Mouse (Mus musculus) urinary bladder, postnatal 10 days (tissue): ENCODE results near the gene Scgb1a1.
A peak's percentile ranks its signal among the peaks of the same experiment; 100 is the strongest.
"Not testable (repeated sequence)": the region's sequence is repeated elsewhere in the genome, so short reads cannot be mapped to it uniquely, and the experiment has no call there.

ENCODE experiments used
- DNase-seq: peaks from one replicate; pipeline ENCODE4 v3.0.0; 2022; ENCODE audit warnings: low spot score

The Scgb1a1 gene

DNA sequence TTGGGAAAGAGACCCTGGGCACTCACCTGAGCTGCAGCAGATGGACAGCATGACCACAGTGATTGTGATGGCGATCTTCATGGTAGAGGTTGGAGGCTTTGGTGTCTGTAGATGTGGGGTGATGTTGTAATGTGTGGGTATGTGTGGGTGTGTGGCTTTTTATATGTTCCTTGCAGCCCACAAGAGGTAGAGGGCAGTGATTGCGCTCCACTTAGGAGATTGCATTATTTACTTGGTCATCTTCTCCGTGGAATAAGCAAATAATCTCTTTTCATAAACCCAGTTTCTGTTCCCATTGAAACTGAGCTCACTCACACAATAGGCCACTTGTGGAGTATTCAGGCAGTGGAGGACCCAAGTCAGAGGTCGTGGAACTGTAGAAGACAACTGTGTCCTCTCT, at the start of gene Scgb1a1:
TSS of gene Scgb1a1 (minus strand) at position 138 of the 400 bp plus-strand sequence.
- DNase-seq, result no peak

DNA sequence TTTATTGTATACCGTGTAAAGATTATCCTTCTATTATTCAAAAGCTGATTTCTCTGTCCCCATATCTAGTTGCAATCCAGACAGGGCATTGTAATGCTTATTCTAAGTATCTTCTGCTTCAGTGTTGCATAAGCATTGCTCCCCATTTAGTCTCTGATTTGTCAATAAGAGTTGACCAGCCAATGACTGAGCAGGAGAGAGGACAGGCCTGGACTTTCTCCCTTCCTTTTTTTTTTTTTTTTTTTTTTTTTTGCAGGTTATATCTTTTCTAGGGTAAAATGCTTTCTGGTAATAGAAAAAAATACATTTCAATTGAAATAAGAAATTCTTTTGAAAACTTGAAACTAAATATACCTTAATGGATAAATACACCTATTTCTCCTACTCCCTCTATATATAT, 49.4 kb upstream of the Scgb1a1 start:
- DNase-seq, result no peak

GRCm38 (mm10) chr19:9135512-9136331, 48.0 kb upstream of the Scgb1a1 start, which contains the start of gene Asrgl1:
Asrgl1 (minus strand) TSS chr19:9135636.
- DNase-seq, result peak; percentile 59

GRCm38 (mm10) chr19:9134746-9135511, 47.2 kb upstream of the Scgb1a1 start:
- DNase-seq, result no peak

GRCm38 (mm10) chr19:9129996-9130395, 42.2 kb upstream of the Scgb1a1 start:
- no peak for DNase-seq

GRCm38 (mm10) chr19:9128499-9129194, 40.9 kb upstream of the Scgb1a1 start:
- no peak for DNase-seq

DNA sequence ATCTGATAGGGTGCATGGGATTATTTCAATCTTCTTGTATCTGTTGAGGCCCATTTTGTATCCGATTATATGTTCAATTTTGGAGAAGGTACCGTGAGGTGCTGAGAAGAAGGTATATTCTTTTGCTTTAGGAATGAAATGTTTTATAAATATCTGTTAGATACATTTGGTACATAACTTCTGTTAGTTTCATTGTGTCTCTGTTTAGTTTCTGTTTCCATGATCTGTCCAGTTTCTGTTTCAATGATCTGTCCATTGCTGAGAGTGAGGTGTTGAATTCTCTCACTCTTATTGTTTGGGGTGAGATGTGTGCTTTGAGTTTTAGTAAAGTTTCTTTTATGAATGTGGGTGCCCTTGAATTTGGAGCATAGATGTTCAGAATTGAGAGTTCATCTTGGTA, 36.2 kb upstream of the Scgb1a1 start:
- not testable (repeated sequence) for DNase-seq

DNA sequence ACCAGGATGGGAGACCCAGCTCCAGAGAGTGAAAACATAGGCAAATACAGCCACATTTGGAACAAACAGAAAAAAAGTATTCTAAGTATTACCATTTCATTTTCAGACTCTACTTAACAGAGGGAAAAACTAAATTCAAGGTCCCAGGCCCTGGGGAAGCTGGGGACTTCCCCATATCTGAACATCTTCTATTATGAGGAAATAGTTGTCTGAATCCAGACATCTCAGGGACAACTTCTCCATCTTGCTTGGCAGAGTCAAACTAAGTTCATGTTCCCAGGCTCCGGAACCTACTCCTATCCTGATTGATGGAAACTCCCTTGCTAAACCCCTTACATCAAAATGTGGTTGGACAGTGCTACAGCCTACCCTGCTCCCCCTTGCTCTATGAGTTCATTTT, 34.6 kb upstream of the Scgb1a1 start:
- DNase-seq, result no peak

GRCm38 (mm10) chr19:9119655-9120425, 32.1 kb upstream of the Scgb1a1 start:
- DNase-seq, result no peak

DNA sequence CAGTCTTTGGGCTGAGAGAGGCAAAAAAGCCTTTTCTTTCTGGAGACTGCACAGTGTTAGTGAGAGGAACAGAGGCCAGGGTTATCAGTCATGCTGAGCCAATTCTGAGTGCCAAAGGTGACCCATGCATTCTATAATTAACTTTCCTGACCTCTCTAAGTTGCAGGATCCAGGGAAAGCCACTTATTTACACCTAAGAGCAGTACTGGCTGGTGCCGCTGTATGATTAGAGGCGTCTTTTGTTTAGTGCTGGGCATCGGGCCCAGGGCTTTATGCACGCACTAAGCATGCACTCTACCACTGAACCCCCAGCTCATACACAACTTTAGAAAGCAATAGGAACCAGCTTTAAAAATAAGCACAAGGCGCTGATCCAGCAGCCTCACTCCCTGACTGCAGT, 29.5 kb upstream of the Scgb1a1 start:
- no peak for DNase-seq

GRCm38 (mm10) chr19:9116268-9116667, 28.5 kb upstream of the Scgb1a1 start:
- DNase-seq, result no peak

- DNase-seq, result no peak
Measured at GRCm38 (mm10) chr19:9112043-9112442, 24.3 kb upstream of the Scgb1a1 start.

DNA sequence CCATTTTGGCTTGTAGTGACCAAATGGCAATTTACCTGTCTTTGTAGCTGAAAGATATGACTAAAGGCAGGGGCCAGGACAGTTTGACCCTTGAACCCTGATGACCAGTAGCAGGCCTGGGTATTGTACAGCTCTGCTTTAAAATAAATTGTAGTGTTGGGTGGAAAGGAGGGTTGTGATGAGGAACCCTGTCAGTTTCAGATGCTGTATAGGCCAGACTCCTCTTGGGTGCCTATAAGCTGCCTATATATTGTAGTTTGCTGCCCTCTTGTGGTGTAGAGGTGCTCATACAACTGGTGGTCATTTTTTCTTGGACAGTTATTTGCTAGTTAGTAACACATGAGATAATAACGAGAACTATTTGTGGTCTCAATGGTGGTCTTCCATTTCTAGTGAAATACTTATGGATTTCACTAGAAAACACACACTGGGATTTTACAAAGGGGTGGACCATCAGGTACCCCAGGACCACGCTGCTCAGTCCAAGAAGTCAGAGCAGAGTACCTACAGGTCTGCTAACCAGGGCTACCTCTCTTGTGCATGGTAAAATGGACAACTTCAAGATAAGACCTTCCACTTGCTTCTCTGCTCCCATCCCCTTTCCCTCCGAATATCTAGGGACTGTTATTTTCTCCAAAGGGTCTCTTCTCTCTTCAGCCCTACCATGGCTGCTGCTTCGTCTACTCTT, 22.6 kb upstream of the Scgb1a1 start:
- no peak for DNase-seq

DNA sequence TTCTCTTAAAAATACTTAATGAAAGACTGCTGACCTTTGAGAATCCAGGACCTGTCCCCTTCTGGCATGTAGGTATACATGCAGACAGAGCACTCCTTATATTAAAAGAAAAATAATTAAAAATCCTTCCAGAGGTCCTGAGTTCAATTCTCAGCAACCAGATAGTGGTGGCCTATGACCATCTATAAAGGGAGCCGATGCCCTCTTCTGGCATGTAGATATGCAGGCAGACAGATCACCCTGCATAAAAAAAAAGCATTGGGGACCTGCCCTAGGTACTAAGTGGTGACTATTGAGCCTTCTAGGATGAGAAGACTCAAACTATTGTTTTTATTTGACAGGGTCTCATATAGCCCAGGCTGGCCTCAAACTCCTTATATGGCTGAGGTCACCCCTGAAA, 20.8 kb upstream of the Scgb1a1 start:
- no peak for DNase-seq

DNA sequence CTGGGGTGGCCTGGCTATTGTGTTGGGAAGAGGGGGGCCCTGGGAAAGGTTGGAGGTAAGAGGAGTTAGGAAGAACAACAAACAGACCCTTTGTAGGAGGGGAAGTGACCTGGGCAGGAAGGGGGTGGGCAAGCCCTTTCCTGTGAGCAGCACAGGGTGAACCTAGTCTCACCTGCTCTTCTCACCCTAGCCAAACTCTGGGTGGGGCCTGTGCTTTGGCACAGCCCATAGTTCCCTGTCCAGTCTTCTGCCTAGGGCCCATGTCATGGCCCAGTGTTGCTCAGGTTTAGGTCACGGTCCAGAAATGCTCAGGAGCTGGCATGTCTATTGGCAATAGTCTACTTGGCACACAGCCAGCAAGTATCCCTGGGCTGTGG, 19.6 kb upstream of the Scgb1a1 start:
- no peak for DNase-seq

DNA sequence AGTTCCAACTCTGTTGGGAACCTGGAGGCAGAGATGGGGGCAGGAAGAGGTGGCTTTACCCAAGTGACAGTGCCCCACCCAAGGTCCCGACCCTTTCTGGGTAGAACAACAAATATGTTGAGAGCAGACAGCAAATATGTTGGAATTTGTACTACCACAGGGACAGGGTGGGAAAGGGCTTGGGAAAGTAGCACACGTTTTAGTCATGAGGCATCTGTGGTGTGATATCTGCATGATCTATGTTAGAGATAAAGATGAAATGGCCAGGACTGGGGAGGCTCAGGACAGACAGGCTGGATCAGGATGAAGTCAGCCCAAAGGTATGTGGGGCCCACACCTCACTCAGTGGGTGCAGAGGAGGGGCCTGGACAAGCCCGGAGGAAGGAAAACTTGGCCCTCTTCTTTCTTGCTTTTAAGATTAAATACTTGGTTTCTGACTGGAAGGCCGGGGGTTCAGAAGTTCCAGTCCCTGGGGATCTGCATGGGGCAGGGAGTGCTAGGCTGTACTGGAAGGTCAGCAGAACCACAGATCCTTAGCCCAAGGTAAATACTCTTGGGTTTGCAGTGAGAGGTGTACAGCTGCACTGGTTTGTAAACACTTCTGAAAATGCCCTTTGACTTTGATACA, 19.1 kb upstream of the Scgb1a1 start:
- no peak for DNase-seq

- DNase-seq, result no peak
Measured at GRCm38 (mm10) chr19:9106096-9106495, 18.3 kb upstream of the Scgb1a1 start.

DNA sequence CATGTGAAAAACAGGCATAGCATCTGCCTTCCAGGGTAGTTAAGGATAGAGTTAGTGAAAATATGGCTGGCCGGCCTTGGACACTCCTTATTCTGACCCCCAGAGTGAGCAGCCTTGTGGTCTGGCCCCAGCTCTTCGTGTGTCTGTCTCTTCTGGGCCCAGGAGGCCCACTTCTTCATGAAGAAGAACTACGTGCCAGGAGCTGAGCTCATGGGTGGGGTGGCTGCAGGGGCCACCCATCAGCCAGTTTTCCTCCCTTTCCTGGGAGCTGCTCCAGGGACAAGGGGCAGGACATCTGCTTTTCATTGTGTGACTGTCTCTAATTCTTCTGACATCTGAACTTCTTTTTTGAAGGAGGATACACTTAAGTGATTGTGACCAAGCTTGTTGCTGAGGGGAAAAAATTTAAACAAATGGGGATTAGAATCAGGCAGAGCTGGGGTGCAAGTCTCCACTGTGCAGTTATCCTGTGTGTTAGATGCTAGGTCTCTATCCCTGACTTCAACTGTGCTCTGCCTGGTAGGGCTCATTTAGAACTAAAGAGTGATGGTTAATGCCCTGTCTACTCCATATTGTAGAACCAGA, 17.4 kb upstream of the Scgb1a1 start:
- DNase-seq, result no peak

DNA sequence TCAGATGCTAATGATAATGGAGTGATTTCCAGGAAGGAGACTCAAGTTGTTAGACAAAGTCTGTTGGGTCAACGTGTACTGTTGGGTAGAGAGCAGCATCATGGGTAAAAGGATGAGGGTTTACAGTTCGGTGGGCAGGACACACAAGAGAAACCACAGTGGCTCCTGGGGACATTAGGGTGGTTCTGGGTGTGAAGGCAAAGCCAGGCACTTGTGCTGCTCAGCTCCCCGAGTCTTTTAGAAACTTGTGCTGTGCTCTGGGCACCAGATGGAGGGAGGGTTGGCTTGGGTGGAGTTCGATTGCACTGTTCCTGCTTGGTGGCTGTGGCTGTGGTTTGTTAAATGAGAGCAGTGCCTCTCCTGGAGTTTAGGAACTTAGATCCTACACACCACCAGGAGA, 16.2 kb upstream of the Scgb1a1 start:
- no peak for DNase-seq

- no peak for DNase-seq
Measured at GRCm38 (mm10) chr19:9101062-9101457, 13.3 kb upstream of the Scgb1a1 start.
